Mouse (Mus musculus) stomach, postnatal 0 days (tissue): ENCODE data around the gene Ankmy1.

Experiments
- CTCF ChIP-seq: IDR thresholded peaks from 2 replicates; pipeline ENCODE4 v1.5.1; 2016; ENCODE audit warnings: antibody characterized with exemption, low read depth, mild to moderate bottlenecking, moderate library complexity
- EP300 ChIP-seq: optimal IDR thresholded peaks from 2 replicates; pipeline ENCODE3; 2016; ENCODE audit warnings: antibody characterized with exemption

GRCm38 (mm10) chr1:92910239-92910885 lies 7.7 kb upstream of the Ankmy1 start, which contains the start of gene Rnpepl1:
- no peak for TF ChIP-seq EP300
- peak; percentile 74 for TF ChIP-seq CTCF
